Mouse (Mus musculus) stomach, embryonic 14.5 days (tissue): ENCODE data around the gene Plekhm1. TPM values are rescaled to one million over a fixed set of nuclear protein-coding genes. Genes with fewer than 3 reads are reported as not detected.
"Not testable (repeated sequence)": the region's sequence is repeated elsewhere in the genome, so short reads cannot be mapped to it uniquely, and the experiment has no call there.

Source experiments
- ATAC-seq: fragments of 200-750 bp; cut with Nextera tagmentation; 2 replicates; pipeline ENCODE4 v1.8.0; 2017; ENCODE audit warnings: low read depth, moderate TSS enrichment; ENCODE audit not compliant: insufficient number of reproducible peaks, insufficient read depth, low FRiP score
- H3K27ac ChIP-seq: fragments of 300-500 bp; sonication (generic); 2 replicates; pipeline ENCODE4 v1.5.1; 2014; ENCODE audit warnings: mild to moderate bottlenecking, low read length, moderate library complexity, mixed read lengths
- H3K27me3 ChIP-seq: fragments of 300-500 bp; sonication (generic); 2 replicates; pipeline ENCODE4 v1.6.1; 2014; ENCODE audit warnings: low read length, control low read depth, mixed read lengths; ENCODE audit not compliant: control insufficient read depth, insufficient read depth
- H3K36me3 ChIP-seq: fragments of 300-500 bp; sonication (generic); 2 replicates; pipeline ENCODE4 v1.6.1; 2014; ENCODE audit warnings: mild to moderate bottlenecking, control low read depth, low read length, moderate library complexity, mixed read lengths; ENCODE audit not compliant: control insufficient read depth, insufficient read depth
- H3K4me1 ChIP-seq: fragments of 300-500 bp; sonication (generic); 2 replicates; pipeline ENCODE4 v1.6.1; 2014; ENCODE audit warnings: low read length, control low read depth, mixed read lengths; ENCODE audit not compliant: control insufficient read depth, insufficient read depth
- H3K4me2 ChIP-seq: fragments of 300-500 bp; sonication (generic); replicated peaks from 2 replicates; pipeline ENCODE4 v1.6.1; 2014; ENCODE audit warnings: low read depth, low read length, control low read depth
- H3K4me3 ChIP-seq: fragments of 300-500 bp; sonication (generic); 2 replicates; pipeline ENCODE4 v1.5.1; 2014; ENCODE audit warnings: low read depth, low read length, control low read depth
- H3K9ac ChIP-seq: fragments of 300-500 bp; sonication (generic); replicated peaks from 2 replicates; pipeline ENCODE4 v1.6.1; 2014; ENCODE audit warnings: low read depth, mild to moderate bottlenecking, control low read depth, low read length, moderate library complexity, mixed read lengths
- H3K9me3 ChIP-seq: fragments of 300-500 bp; sonication (generic); 2 replicates; pipeline ENCODE4 v1.6.1; 2016; ENCODE audit warnings: low read depth, low read length, control low read depth; ENCODE audit not compliant: control insufficient read depth
- WGBS: fragments of 180-500 bp; shearing (Covaris S2); extraction: QIAGEN DNeasy Blood & Tissue Kit; methylation state at CpG from one replicate; pipeline ENCODE4 v1.1.7; 2014; 5-methylcytosine and 5-hydroxymethylcytosine counted together
- polyA plus RNA-seq: library from polyadenylated mRNA; unstranded; fragments of >200 nt; fragmentation: Nextera tagmentation; extraction: Ambion mirVana; gene quantifications from 2 replicates; pipeline ENCODE4 v1.2.1, GENCODE M21; 2014

The Plekhm1 gene
- polyA plus RNA-seq, 1 experiment from 2014 or later = 7.5 TPM

- 0 out of 2 replicates have a peak overlapping the region, but pooled peaks have one; percentile 83 for H3K4me2 ChIP-seq
- no peak for ATAC-seq
- 0 out of 2 replicates have a peak, but pooled peaks cover 3% of the 10 kb centered on the region for H3K4me1 ChIP-seq
- H3K4me3 ChIP-seq = no peak overlapping the region; the same call in 1 of the 2 replicates
- H3K27ac ChIP-seq = no peak overlapping the region
- H3K27me3 ChIP-seq = no peaks in the 10 kb centered on the region
- H3K36me3 ChIP-seq = no peaks in the 10 kb centered on the region
- no peaks in the 10 kb centered on the region for H3K9me3 ChIP-seq
- H3K9ac ChIP-seq = no peak overlapping the region
- 87% methylated on average over 1 of the region's 1 CpGs for WGBS
Measured at GRCm38 (mm10) chr11:103413516-103413915, 1.0 kb upstream of the Plekhm1 start.

DNA sequence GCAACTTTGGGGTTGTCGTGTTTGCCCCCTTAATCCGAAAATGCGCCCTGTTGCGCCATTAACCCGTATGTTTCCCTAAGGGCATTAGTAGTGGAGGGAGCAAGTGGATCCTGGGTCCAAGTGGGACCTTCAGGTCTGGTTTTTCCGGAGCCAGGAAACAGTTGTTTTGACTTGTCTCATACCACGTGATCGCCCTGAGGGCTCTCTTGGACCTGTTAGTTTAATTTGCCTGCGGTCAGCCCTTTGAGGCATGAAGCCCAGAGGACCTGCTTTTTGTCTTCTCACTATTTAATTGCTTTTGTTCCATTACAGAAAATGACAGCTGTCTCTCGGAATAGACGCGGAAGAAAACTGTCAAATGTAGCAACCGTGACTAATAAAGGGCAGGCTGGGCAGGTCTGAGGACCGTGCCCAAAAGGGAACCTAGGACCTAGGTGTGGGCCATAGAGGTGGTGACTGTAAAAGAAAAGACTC, 500 bp upstream of the Plekhm1 start:
- Histone ChIP-seq H3K36me3 (no peaks in the 10 kb centered on the region), H3K27ac (no peak overlapping the region; the same call in 1 of the 2 replicates), H3K9ac (peak overlapping the region; percentile 55; the same call in 1 of the 2 replicates), H3K4me2 (peak overlapping the region; percentile 83), H3K9me3 (no peaks in the 10 kb centered on the region), H3K4me3 (peak overlapping the region; percentile 68), H3K27me3 (no peaks in the 10 kb centered on the region), H3K4me1 (0 out of 2 replicates have a peak, but pooled peaks cover 3% of the 10 kb centered on the region)
- 4% methylated on average over 14 of the region's 14 CpGs for WGBS
- ATAC-seq = peak; percentile 61

DNA sequence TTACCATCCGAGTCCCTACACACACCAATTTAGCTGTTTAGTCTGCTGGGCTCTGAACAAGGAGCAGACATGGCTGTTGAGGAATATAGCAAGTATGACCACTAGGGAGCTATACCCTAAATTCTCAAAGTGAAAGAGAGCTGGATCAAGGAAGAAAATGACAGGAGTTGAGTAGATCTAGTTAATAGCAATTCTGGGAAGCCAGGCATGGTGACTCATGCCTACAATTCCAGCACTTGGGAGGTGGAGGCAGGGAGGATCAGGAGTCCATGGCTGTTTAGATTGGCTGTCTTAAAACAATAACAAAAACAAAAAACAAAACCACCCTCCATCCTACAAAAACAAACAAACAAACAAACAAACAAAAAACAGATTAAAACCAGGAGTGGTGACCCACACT, 1.2 kb downstream of the Plekhm1 start:
- no peak for ATAC-seq

DNA sequence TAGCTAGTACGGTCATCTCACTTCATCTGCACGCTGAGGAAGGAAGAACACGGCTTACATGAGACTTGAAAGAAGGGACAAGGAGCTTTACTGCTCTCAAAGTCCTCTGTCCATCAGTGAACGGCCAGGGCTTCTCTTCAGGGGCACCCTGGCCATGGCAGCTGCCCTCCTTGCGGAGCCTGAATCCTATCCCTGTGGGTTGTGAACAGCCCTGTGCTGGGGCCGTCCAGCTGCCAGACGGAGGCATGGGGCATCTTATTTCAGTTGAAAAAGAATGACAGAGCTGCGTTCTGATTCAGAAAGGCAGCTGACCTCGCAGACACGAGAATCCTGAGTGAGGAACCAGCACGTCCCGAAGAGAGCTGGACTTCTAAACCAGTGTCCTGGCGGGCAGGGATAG, 3.6 kb downstream of the Plekhm1 start:
- no peaks in the 10 kb centered on the region for H3K27me3 ChIP-seq
- H3K4me3 ChIP-seq = no peak overlapping the region
- H3K9ac ChIP-seq = no peak overlapping the region
- no peaks in the 10 kb centered on the region for H3K9me3 ChIP-seq
- 0 out of 2 replicates have a peak, but pooled peaks cover 3% of the 10 kb centered on the region for H3K4me1 ChIP-seq
- no peak overlapping the region for H3K27ac ChIP-seq
- no peak overlapping the region for H3K4me2 ChIP-seq
- ATAC-seq = no peak
- WGBS = 89% methylated on average over 13 of the region's 13 CpGs
- H3K36me3 ChIP-seq = peaks cover 4% of the 10 kb centered on the region; the same call in 1 of the 2 replicates

More for the DNA sequence above, 1.2 kb downstream of the Plekhm1 start:
- peak overlapping the region; percentile 83 for H3K4me2 ChIP-seq
- 75% methylated on average over 1 of the region's 1 CpGs for WGBS
- H3K9ac ChIP-seq = no peak overlapping the region
- H3K36me3 ChIP-seq = no peaks in the 10 kb centered on the region
- no peak overlapping the region for H3K4me3 ChIP-seq
- no peak overlapping the region for H3K27ac ChIP-seq
- H3K27me3 ChIP-seq = no peaks in the 10 kb centered on the region
- 0 out of 2 replicates have a peak, but pooled peaks cover 3% of the 10 kb centered on the region for H3K4me1 ChIP-seq
- no peaks in the 10 kb centered on the region for H3K9me3 ChIP-seq

DNA sequence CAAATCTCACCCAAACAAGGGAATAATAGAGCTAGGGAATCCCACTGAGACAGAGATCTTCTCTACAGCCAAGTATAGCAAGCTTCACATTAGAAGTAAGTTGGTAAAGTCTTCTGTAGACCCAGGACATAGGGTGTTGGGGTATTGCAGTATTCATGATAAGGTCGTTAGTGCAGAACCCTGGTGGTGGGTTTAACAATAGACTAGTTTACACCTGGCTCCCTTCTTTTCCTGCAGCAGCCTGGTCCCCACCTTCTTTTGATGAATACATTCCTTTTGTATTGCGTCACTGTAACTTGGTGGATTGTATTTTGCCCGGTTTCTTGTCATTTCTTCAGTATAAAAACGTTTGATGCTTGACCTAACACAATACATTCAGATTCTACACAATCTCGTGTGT, 5.4 kb downstream of the Plekhm1 start:
- not testable (repeated sequence) for H3K27ac ChIP-seq, H3K36me3 ChIP-seq, H3K4me1 ChIP-seq, H3K27me3 ChIP-seq, ATAC-seq, H3K4me3 ChIP-seq, H3K9me3 ChIP-seq, H3K4me2 ChIP-seq, H3K9ac ChIP-seq
- WGBS = 58% methylated on average over 5 of the region's 5 CpGs

- no peaks in the 10 kb centered on the region for H3K4me1 ChIP-seq
- H3K36me3 ChIP-seq = peaks cover 7% of the 10 kb centered on the region; the same call in 1 of the 2 replicates
- H3K4me2 ChIP-seq = no peak overlapping the region
- no peak overlapping the region for H3K4me3 ChIP-seq
- ATAC-seq = no peak
- 68% methylated on average over 7 of the region's 7 CpGs for whole genome bisulfite sequencing
- no peaks in the 10 kb centered on the region for H3K27me3 ChIP-seq
- H3K27ac ChIP-seq = no peak overlapping the region
- no peak overlapping the region for H3K9ac ChIP-seq
- no peaks in the 10 kb centered on the region for H3K9me3 ChIP-seq
Measured at GRCm38 (mm10) chr11:103406551-103406950, 5.9 kb downstream of the Plekhm1 start.

DNA sequence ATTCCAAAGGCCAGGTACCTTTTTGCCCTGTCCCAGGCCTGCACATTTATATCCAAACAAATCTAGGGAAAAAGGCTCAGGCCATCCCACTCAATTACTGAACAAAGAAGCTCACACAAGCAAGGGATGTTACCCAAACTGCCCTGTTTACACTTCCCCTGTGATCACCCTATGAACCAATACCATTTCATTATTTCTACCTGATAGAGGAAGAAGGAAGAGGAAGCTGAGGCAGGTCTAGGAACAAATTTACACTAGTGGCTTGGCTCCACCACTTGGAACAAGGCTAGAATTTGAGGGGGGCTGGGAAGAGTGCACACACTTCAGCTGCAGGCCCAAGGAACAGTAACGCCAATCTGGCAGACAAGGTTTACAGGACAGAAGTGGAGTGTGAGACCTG, 6.7 kb downstream of the Plekhm1 start:
- no peaks in the 10 kb centered on the region for H3K9me3 ChIP-seq
- peaks cover 7% of the 10 kb centered on the region; the same call in 1 of the 2 replicates for H3K36me3 ChIP-seq
- H3K4me1 ChIP-seq = no peaks in the 10 kb centered on the region
- no peak overlapping the region for H3K27ac ChIP-seq
- no peak overlapping the region for H3K4me2 ChIP-seq
- no peak for ATAC-seq
- no peak overlapping the region for H3K9ac ChIP-seq
- WGBS = 85% methylated on average over 1 of the region's 1 CpGs
- no peaks in the 10 kb centered on the region for H3K27me3 ChIP-seq
- H3K4me3 ChIP-seq = no peak overlapping the region

- H3K27ac ChIP-seq = no peak overlapping the region
- ATAC-seq = no peak
Measured at GRCm38 (mm10) chr11:103404618-103405017, 7.9 kb downstream of the Plekhm1 start.

GRCm38 (mm10) chr11:103403776-103404175, 8.7 kb downstream of the Plekhm1 start:
- Histone ChIP-seq H3K27ac (no peak overlapping the region), H3K4me3 (no peak overlapping the region), H3K9me3 (no peaks in the 10 kb centered on the region), H3K27me3 (no peaks in the 10 kb centered on the region), H3K36me3 (peaks cover 7% of the 10 kb centered on the region; the same call in 1 of the 2 replicates), H3K4me2 (no peak overlapping the region), H3K9ac (no peak overlapping the region), H3K4me1 (no peaks in the 10 kb centered on the region)
- no peak for ATAC-seq
- 57% methylated on average over 4 of the region's 4 CpGs for WGBS

More at GRCm38 (mm10) chr11:103404618-103405017, 7.9 kb downstream of the Plekhm1 start:
- Histone ChIP-seq H3K4me2 (no peak overlapping the region), H3K9ac (no peak overlapping the region), H3K4me3 (no peak overlapping the region), H3K9me3 (no peaks in the 10 kb centered on the region), H3K4me1 (no peaks in the 10 kb centered on the region), H3K27me3 (no peaks in the 10 kb centered on the region), H3K36me3 (peaks cover 7% of the 10 kb centered on the region; the same call in 1 of the 2 replicates)
